Mouse (Mus musculus): Measurements from ENCODE around the gene Osbpl6.

Gene Osbpl6

GRCm38 (mm10) chr2:76498891-76499290 lies 92.6 kb downstream of the Osbpl6 start:
- no peak for DNase-seq (ENCODE audit: low spot score in 2 of 2)

GRCm38 (mm10) chr2:76504122-76504839 lies 98.0 kb downstream of the Osbpl6 start:
- DNase-seq (ENCODE audit: low spot score in 2 of 2), result no peak

DNA sequence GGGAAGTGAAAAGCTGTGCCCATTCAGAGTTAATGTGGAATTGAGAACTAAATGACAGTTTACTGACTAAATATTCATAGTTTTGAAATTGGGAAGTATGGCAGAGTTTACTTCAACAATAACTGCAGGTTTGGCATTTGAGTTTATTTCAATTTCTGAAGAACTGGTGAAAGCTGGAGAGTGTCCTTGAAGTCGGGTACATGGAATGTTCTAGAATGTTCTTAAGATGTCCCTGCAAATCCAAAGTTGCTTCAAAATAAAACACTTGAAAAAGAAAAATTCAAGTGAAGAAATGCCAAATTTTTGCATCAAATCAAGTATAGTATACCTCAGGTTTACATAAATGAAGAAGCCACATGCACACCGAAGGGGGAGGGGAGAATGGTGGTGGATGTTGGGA lies 98.7 kb downstream of the Osbpl6 start:
- no peak for DNase-seq (ENCODE audit: low spot score in 2 of 2)

DNA sequence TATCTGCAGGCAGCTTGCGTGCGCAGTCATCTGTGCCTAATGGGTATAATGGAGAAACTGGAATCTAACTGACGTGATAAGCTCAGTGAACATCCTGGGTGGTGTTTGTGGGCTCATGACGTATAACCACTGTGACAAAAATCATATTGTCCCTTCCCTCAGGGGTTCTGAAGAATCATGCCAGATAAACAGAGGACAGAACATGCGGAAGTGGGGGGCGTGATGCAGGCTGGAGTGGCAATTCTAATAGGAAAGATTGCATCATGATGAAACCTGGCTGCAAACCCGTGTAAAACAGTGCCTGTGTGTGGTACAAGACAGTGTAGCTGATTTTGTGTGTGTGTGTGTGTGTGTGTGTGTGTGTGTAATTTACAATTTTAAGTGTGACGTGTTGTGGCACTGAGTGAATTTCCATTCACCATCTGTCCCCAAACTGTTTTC lies 105.0 kb downstream of the Osbpl6 start:
- DNase-seq (ENCODE audit: low spot score in 2 of 2), result no peak

GRCm38 (mm10) chr2:76512133-76512532 lies 105.8 kb downstream of the Osbpl6 start:
- no peak for DNase-seq (ENCODE audit: low spot score in 2 of 2)

DNA sequence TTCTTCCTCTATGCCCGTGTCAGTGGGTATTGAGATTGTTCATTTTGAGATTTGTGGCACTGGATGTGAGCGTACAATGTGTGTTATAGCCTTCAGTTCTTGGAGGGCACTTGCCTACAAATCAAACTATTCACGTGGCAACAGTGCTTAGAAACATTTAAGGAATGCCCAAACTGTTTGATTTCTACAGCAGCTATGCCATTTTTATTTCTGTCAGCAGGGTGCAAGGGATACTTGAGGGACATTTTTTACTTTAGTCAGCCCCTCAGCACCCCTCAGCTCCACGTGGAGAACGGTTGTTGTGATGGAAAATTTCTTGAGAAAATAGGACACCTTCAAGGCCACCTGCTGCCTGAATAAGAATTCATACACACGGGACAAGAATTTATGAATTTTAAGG lies 106.6 kb downstream of the Osbpl6 start:
- no peak for DNase-seq (ENCODE audit: low spot score in 2 of 2)

- no peak for DNase-seq (ENCODE audit: low spot score in 2 of 2)
Measured at GRCm38 (mm10) chr2:76513296-76513695, 107.0 kb downstream of the Osbpl6 start.

GRCm38 (mm10) chr2:76517471-76517870 lies 111.2 kb downstream of the Osbpl6 start:
- no peak for DNase-seq (ENCODE audit: low spot score in 2 of 2)

DNA sequence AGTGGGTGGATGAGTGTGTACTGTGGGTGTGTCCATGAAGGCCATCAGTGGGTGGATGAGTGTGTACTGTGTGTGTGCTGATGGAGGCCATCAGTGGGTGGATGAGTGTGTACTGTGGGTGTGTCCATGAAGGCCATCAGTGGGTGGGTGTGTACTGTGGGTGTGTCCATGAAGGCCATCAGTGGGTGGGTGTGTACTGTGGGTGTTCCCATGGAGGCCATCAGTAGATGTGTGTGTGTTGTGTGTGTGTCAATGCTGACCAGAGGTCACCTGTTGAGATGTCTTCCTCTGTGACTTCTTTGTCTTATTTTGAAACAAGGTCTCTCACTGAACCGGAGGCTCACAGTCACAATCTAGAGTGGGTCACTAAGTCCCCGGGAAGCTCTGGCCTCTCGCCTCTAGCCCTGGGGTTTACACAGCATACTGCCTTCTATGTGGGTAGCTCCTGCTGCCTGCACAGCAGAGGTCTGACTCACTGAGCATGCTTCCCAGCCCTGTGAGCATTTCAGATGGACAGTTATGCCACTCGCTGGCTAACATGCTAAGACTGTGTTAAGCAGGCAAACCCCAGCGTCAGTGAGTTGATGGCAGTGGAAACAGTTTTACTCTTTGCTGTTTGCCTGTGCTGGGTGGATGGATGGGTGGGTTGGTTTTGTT lies 112.2 kb downstream of the Osbpl6 start:
- DNase-seq (ENCODE audit: low spot score in 2 of 2), result no peak

GRCm38 (mm10) chr2:76521585-76521984 lies 115.3 kb downstream of the Osbpl6 start:
- no peak for DNase-seq (ENCODE audit: low spot score in 2 of 2)

DNA sequence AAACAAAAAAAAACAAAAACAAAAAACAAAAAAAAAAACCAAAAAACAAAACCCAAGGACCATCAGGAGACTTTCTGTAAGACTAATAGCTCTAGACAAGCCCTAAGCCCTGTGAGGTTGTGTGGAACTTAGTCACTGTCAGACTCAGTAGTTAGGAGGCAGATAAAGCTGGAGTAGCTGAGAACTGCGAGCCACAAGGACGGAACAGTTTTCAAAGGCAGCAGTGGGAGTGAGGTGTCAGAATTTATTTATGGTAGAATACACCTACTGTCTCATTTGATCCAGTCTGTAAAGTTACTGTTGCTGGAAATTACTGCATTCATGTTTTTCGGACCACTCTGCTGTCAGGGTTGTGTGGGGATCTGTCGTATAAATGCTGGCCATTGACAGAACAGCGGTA lies 118.1 kb downstream of the Osbpl6 start:
- no peak for DNase-seq (ENCODE audit: low spot score in 2 of 2)

DNA sequence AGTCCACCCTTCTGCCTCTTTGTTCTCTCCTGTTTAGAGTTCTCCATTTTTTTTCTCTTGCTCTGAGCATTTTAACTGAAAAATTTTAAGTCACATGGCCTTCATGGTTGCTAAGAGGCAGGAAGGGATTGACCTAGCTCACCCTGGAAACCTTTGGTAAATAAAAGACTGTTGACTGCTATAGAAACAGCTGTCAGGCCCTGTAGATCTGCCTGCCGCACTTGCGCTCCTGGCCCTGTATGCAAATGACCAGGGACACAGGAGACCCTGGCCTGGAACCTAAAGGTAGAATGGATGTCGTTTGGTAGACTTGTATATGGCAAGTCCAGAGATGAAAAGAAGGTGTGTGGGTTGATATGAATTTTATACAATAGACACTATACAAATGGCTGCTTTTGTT lies 119.3 kb downstream of the Osbpl6 start:
- no peak for DNase-seq (ENCODE audit: low spot score in 2 of 2)

DNA sequence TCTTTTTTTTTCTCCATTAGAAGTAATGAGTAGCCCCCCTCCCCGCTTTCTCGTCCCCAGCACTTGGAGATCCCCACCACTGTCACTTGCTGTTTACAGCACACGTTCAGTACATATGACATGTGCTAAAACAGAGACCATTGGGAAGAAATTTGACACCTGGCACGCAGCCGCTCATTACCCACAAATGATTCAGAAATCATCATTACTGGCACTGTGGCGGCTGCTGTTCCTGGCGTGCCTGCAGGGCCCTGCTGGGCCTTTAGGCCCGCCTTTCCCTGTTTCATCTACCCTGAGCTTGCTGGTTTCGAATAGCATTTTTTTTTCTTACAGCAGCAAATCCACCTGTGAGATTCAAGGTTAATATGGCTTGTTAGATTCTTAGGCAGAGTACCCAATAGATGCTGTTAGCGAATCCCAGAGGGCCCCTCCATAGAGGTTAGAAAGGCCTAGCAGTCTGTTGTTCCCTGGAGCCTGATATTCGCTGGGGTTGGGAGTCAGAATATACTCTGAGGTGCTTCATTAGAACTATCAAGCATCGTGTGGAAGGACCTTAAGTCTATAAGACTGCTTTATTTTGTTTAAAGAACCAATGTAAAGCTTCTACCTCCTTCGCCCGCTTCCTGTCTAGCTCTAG lies 126.3 kb downstream of the Osbpl6 start:
- DNase-seq (ENCODE audit: low spot score in 2 of 2), result no peak

GRCm38 (mm10) chr2:76534932-76535331 lies 128.6 kb downstream of the Osbpl6 start:
- DNase-seq (ENCODE audit: low spot score in 2 of 2), result no peak

GRCm38 (mm10) chr2:76541900-76542299 lies 135.6 kb downstream of the Osbpl6 start:
- no peak for DNase-seq (ENCODE audit: low spot score in 2 of 2)

DNA sequence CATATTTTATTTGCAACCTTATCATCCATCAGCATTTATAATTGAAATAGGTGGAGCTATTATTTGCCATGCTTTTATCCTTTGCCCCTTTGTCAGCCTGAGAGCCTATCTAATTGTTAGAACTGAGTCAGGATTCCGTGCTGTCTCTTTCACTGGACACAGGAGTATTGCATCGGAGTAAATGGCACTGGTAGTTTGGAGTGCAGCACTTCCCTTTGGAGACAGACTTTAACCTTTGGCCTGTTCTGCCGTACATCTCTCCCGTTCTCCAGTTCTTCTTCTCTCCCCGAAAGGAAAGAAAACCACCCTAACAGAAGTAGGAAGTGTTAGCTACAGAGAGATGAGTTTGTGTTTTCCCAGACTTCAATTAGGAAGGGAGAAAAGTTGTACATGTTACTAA lies 136.6 kb downstream of the Osbpl6 start:
- DNase-seq (ENCODE audit: low spot score in 2 of 2), result no peak

DNA sequence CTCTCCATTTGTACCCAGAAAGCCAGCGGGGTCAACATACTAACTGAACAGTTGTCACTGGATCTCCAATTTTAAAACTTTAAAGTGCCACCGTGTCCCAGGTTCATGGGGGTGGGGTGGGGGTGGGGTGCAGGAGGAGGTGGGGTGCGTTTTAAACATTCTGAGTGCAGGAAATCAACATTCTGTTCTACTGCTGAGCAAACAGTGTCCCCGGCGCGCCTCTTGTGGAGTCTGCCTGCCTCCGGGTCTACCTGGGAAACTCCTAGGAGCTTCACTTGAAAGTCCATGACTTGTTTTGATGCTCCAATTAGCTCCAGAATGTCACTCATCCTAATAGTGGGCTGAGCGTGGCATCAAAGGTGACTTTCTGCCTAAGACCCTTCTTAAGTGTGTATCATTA lies 139.2 kb downstream of the Osbpl6 start:
- DNase-seq (ENCODE audit: low spot score in 2 of 2), result no peak

GRCm38 (mm10) chr2:76548171-76548570 lies 141.9 kb downstream of the Osbpl6 start:
- no peak for DNase-seq (ENCODE audit: low spot score in 2 of 2)

DNA sequence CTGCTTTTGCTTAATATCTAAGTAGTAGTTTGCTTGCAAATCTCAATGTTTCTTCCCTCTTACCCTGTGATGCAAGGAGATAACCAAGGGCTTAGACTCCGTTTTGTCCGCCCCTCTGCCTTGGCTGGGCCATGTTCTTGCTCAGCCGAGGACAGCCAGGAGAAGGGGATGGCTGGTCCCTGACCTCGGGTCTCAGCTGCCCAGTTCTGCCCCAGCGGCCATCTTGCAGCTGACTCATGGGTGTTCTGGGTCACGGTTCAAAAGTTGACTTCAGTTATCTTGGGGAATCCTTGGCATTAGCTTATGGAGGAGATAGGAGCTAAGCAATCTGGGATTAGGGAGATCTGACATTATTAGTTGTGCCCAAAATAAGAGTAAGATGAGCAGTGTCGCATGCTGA lies 142.5 kb downstream of the Osbpl6 start:
- no peak for DNase-seq (ENCODE audit: low spot score in 2 of 2)

DNA sequence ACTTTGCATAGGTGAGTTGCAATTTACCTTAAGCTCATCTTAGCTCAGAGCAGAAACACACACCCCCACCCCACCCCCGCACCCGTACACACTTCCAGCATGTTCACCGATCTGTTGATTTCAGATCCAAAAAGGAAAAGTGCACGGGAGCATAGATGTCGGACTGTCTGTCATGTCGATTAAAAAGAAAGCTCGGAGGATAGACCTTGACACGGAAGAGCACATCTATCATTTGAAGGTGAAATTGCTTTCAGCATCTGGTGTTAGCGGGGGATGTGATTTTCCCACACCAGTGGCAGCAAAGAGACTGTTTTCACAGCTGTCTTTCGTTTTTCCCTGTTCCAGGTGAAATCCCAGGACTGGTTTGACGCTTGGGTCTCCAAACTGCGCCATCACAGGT lies 143.0 kb downstream of the Osbpl6 start:
- DNase-seq (ENCODE audit: low spot score in 2 of 2), result no peak

DNA sequence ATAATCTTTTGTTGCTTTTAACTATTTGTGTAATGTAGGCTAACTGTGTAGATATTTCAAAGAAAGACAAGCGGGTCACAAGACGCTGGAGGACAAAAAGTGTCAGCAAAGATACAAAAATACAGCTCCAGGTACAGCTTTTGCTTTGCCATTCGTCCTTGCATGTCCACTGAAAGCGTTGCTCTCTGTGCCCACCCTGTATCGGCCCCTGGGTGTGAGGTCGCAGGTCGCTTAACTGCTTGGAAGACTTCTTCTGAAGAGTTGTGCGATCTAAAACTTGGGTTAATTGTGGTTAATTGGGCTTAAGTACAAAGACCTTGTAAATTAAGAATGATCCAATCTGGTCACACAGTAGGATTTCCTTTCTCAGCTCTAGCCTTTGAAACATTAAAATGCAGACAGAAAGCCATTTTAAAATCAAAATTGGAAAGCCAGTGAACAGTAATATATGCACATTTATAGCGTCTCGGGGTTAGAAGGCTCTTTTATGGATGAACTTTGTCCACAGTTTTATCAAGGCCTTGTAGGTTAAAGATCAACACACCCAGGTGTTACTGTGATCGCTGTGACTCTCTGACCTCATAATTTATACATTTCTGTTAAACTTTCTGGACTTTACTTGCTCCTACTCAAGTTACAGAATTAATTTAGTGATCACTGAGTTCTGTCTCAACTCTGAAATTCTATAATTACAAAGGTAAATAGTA lies 149.7 kb downstream of the Osbpl6 start:
- no peak for DNase-seq (ENCODE audit: low spot score in 2 of 2)

DNA sequence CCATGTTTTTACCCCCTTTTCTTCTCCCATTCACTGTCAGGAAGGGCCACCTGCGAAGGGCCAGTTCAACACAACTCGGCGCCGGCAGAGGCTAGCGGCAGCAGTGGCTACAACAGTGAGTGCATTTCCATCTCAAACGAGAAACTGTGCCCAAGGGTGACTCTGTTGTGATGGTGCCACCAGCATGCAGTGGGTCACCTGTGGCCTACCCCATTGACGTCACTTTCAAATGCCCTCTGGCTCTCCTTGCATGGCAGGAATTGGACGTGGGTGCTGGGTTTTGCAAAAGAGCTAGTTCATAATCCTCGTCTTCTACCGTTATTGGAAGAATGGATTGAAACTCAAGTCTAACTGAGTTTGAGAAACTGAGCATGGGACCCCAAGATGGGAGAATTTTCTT lies 153.8 kb downstream of the Osbpl6 start:
- no peak for DNase-seq (ENCODE audit: low spot score in 2 of 2)

All from natural killer cell, adult 2 months (primary cell).